Mouse (Mus musculus): ENCODE data around the gene Trpm2.
"Not testable (repeated sequence)": the region's sequence is repeated elsewhere in the genome, so short reads cannot be mapped to it uniquely, and the experiment has no call there.

The Trpm2 gene

GRCm38 (mm10) chr10:77978351-77979350, 8.3 kb upstream of the Trpm2 start, which contains the start of gene 1810043G02Rik:
Gene 1810043G02Rik, plus strand, starts transcription at chr10:77978524.
- peak; percentile 100 for DNase-seq (ENCODE audit: low spot score)

- DNase-seq (ENCODE audit: low spot score): peak; percentile 67
Observed at GRCm38 (mm10) chr10:77976458-77977150, 6.2 kb upstream of the Trpm2 start.

- DNase-seq (ENCODE audit: low spot score): peak; percentile 24
Observed at GRCm38 (mm10) chr10:77975653-77976052, 5.3 kb upstream of the Trpm2 start.

GRCm38 (mm10) chr10:77974811-77975210, 4.4 kb upstream of the Trpm2 start:
- peak; percentile 21 for DNase-seq (ENCODE audit: low spot score)

- DNase-seq (ENCODE audit: low spot score): no peak
Observed at GRCm38 (mm10) chr10:77974323-77974722, 4.0 kb upstream of the Trpm2 start.

GRCm38 (mm10) chr10:77971709-77972553, 1.6 kb upstream of the Trpm2 start:
- DNase-seq (ENCODE audit: low spot score): no peak

DNA sequence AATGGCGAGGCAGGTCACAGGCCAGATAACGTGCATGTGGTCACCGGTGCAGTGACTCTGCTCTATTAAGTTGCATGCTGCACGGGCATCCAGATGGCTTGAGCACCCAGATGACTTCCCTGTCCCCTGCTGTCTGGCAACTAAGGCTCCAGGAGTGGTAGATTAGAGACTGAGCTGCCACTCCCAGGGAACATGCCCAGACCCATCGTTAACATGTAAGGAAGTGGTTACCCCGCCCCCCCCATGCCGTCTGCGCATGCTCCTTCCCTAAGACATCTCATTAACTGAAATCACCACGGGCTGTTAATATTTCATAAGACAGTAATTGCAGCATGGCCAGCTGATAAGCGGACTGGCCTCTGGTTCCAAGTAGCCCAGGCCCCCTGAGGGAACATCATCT, 828 bp upstream of the Trpm2 start:
- peak; percentile 58 for DNase-seq (ENCODE audit: low spot score)

GRCm38 (mm10) chr10:77969973-77970325, 414 bp downstream of the Trpm2 start:
- DNase-seq (ENCODE audit: low spot score): no peak

DNA sequence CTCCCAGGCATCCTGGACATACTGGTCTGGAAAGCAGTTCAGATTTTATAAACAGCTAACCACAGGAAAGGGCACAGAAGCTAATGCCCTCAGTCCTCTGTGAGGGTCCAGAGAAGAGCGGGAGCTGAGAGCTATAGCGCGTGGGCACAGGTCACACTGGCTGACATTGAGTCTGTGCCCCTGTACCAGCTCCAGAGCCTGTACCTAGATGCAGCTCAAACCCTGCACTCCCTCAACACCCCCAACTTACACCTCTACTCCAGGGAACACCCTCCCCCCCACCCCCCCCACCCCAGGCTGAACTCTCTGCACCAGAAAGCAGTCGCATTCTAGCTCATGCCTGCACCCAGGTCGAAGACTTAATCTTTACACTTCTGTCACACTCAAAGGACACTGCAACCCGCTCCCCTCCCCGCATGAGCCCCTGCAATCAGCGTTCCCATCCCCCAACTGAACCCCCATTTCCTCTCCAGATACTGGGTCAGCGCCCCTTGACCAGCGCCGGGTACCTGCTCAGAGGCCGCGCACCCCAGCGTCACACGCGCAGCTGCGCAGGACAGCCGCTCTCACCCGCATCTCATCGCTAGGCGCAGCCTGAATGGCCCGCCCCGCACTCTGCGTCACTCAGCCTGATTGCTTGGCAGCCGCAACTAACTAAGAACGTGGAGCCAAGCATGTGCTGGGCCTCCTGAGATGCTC, 940 bp downstream of the Trpm2 start:
- no peak for DNase-seq (ENCODE audit: low spot score)

DNA sequence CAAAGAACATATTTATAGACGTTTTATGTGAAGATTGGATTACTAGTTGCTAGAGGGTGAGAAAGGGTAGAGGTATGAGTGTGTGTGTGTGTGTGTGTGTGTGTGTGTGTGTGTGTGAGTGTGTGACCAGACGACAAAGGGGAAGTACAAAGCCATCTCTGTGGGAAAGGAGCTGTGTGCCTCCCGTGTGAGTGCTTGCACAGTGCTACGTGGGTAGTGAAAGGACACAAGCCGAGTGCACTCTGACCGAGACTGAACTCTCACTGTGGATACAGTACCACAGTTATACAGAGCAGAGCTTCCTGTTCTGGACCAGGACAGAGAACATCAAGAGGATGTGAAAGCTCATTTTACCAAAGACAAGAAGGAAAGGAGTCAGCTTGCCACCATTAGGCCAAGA, 6.4 kb downstream of the Trpm2 start:
- no peak for DNase-seq (ENCODE audit: low spot score)

- no peak for DNase-seq (ENCODE audit: low spot score)
Observed at GRCm38 (mm10) chr10:77962725-77963124, 7.6 kb downstream of the Trpm2 start.

GRCm38 (mm10) chr10:77950468-77950867, 19.9 kb downstream of the Trpm2 start:
- not testable (repeated sequence) for DNase-seq (ENCODE audit: low spot score)

DNA sequence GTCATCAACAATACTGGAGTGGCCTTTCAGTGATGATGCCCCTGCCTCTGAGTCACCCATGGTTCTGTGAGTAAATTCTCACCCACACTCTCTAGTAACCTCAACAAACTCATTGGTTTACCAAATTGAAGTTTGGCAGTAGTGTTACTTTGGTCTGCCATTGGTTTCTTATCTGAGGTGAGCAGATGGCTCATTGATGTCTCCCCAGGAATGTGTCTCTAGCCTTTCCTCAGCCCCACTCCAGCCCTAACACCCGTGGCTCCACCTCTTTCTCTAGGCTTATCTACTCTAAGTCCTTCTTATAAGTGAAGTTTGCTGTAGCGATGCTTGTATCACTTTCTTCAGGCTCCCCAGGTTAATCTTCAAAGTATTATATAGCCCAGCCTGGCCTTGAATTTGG, 30.7 kb downstream of the Trpm2 start:
- DNase-seq (ENCODE audit: low spot score): no peak

- no peak for DNase-seq (ENCODE audit: low spot score)
Observed at GRCm38 (mm10) chr10:77927375-77927774, 43.0 kb downstream of the Trpm2 start.

DNA sequence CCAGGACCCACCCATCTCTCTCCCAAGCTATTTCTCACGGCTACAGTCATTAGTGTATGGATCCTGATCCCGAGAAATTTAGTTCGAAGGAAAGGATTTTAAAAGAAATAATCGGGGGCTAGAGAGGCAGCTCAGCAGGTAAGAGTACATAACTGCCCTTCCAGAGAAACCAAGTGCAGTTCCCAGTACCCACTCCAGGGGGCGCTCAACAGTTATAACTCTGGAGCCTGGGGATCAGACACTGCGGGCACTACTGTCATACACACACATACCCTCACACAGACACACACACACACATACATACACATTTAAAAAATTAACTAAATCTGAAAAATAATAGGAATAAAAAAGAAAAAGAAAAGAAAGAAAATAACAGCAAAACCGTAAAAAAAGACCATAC, 44.2 kb downstream of the Trpm2 start:
- peak; percentile 71 for DNase-seq (ENCODE audit: low spot score)

- DNase-seq (ENCODE audit: low spot score): no peak
Observed at GRCm38 (mm10) chr10:77922681-77923080, 47.7 kb downstream of the Trpm2 start.

DNA sequence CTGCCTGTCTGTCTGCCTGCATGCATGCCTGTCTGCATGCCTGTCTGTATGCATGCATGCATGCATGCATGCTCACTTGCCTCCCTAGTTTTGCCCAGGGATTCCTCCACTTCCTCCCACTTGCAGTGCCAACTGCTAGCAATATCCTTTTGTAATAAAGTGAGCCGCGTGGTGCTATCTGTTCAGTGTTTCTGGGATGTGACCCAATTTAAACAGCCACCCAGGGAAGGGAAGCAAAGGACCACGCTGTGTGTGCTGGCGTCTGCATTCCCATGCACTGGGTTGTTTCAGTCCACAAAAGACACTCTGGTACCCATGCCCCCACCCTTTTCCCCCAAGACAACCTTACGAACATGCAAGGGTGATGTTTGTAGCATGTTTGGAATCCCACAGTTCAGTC, 49.4 kb downstream of the Trpm2 start:
- DNase-seq (ENCODE audit: low spot score): no peak

- DNase-seq (ENCODE audit: low spot score): peak; percentile 83
Observed at GRCm38 (mm10) chr10:77916636-77917335, 53.6 kb downstream of the Trpm2 start.

DNA sequence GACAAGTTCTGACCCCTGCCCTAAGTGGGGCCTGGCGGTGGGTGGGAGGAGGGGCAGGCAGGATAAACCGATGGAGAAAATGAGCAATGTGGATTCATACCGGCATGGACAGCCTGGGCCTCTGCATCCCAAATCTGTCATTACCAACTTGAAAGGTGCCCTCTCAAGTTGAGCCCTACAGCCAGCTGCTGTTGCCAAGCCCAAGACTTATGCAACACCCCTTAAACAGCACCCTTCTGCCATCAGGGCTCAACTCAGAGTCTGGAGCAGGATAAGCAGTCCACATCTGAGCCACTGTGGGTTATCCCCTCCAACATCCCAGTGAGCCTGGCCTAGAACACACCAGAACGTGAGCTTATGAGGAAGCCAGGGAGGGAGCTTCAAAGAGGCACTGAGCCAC, 57.1 kb downstream of the Trpm2 start:
- DNase-seq (ENCODE audit: low spot score): peak; percentile 40

GRCm38 (mm10) chr10:77912605-77913004, 57.8 kb downstream of the Trpm2 start:
- peak; percentile 95 for DNase-seq (ENCODE audit: low spot score)

Data from MN1 (cell line).